Mouse (Mus musculus) cerebellum, adult 18-20 months (tissue): ENCODE measurements around the gene Rnf207.

Experiments
- DNase-seq, 2 experiments: peaks; one replicate each; pipeline ENCODE4 v3.0.0; 2021

The Rnf207 gene

GRCm38 (mm10) chr4:152292102-152292765 lies 26.6 kb downstream of the Rnf207 start:
- no peak for DNase-seq

- no peak for DNase-seq
Observed at GRCm38 (mm10) chr4:152291562-152291961, 27.2 kb downstream of the Rnf207 start, which contains the start of gene Hes3. Hes3 (minus strand) TSS chr4:152291662.

DNA sequence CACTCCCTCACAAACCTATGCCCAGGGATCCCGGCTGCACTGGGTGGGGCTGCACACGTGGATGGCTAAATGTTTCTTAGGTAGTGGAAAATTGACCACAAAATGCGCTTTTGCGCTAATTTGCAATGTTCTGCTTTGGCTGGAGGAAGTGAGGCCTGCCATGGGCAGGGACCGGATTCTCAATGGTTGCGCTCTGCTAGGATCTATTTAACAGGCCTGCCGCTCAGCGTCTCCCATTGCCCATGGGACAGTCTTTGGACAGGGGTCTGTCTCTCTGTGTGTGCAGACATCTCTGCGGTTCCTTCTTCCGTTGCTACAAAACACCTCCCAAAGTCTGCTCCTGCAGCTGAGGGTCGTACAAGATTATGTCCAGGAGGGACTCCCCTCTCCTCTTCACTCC lies 27.8 kb downstream of the Rnf207 start:
- no peak for DNase-seq

- DNase-seq = peak in 1 of 2 experiments; percentile 17
Observed at GRCm38 (mm10) chr4:152290385-152290784, 28.4 kb downstream of the Rnf207 start.

GRCm38 (mm10) chr4:152288398-152288945 lies 30.3 kb downstream of the Rnf207 start:
- no peak for DNase-seq

DNA sequence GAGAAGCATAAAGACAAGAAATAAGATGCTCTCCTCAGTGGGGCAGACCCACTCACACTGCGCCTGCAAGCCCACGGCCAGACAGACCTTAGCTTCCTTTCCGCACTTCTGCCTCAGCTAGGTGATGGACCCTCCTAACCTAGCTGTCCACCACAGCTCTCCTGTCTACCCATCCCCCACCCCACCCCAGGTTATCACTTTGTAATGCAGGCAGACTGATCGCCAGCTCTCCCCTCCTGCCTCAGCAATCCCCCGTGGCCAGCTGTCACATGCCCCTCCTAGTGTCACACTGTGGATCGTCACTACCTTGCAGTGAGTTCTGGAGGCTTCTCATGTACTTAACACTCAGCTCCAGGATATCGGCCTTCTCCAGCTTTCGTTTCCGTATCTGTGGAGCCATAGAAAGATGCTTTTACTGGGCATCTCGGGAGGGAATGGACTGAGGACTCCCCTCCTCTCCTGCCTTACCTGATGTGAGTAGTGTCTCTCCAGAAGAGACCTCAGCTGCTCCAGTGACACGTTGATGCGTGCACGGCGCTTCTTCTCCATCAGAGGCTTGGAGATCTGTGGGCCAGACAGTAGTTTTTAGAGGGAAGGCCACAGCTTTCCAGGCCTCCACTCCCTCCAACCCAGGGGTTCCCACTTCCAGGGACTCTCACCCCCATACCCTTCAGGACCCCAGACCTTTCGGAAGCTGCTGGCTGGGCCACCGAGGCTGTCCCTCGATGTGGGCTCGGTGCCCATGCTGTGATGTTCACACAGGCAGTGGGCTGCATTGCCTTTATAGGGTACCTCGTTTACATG lies 31.3 kb downstream of the Rnf207 start:
- no peak for DNase-seq

- DNase-seq = peak in 1 of 2 experiments; percentile 48
Observed at GRCm38 (mm10) chr4:152286887-152287286, 31.9 kb downstream of the Rnf207 start.

- peak in 1 of 2 experiments; percentile 45 for DNase-seq
Observed at GRCm38 (mm10) chr4:152286183-152286582, 32.6 kb downstream of the Rnf207 start.

DNA sequence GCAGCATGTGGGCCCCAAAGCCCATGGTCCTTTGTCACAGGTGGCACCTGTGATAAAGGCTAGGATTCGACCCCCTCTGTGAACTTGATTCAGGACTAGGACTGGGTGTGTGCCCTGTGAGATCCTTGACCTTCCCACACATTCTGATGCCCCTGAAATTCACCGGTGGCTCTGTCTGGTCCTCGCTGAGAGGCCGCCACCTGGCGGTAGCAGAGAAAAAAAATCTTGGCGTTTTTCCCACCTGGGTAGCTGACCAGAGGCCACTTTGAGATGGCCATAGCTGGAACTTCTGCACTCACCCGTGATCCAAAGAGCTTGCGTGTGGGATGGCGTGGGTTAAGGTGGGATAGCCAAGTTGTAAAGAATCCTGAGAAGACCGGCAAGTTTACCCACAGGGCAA lies 33.3 kb downstream of the Rnf207 start:
- peak; percentile 86 to 88 for DNase-seq

DNA sequence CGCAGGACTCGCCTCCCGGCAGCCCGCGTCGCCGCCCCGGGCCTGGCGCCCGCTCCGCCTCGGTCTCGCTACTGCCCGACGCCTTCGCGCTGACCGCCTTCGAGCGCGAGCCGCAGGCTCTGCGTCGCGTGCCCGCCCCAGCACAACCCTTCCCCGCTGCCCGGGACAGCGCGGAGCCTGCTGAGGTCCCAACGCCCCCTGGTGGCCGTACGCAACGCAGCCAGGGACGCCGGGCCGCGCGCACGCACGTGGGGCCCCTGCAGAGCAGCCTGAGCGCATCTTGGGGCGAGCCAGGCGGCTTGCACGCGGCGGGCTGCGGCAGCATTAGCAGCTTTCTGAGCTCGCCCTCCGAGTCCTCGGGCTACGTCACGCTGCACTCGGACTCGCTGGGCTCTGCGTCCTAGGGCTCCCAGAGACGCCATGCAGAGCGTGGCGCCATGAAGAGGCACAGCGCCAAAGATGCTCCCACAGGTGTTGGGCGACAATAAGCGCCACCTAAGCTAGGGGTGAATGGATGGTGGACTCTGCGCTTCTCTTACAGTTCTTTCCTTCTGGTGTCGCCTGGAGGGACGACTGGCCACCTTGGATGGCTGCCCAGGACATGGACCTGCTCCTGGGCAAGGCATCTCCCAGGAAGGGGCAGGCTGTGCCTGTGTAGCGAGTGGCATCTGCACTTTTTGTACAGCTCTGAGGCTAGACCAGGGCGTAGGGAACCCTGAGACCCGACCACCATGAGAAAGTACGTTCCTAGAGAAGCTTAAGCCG lies 35.4 kb downstream of the Rnf207 start:
- DNase-seq = peak; percentile 81 to 90

DNA sequence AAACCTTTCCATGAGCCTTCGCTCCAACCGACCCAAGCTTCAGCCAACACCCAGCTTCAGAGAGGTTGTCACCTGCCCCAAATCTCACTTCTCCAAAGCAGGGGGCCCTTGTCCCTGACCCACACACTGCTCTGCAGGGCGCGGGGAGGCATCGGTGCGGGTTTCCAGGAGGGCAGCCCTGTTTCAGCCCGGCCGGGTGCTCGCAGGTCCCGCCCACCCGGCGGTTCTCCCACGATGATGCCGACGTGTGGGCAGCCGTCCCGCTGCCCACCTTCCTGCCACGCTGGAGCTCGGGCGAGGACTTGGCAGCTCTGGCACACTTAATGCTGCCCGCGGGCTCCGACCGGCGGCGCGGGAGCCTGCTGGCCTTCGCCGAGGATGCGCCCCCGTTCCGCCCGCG lies 36.1 kb downstream of the Rnf207 start:
- no peak for DNase-seq

DNA sequence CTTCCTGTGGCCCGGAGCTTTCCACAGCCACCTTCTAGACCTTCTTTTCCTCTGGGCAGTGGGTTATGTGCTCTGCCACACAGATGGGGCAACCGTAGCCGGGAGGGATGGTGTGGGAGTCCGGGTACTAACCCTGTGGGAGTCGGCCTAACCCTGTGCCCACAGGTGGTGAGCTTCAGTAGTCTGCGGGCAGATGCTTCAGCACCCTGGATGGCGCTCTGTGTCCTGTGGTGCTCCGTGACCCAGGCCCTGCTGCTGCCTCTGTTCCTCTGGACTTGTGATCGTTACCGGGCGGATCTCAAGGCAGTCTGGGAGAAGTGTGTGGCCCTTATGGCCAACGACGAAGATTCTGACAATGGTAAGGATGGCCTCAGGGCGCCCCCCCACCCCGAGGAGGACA lies 37.2 kb downstream of the Rnf207 start:
- no peak for DNase-seq

DNA sequence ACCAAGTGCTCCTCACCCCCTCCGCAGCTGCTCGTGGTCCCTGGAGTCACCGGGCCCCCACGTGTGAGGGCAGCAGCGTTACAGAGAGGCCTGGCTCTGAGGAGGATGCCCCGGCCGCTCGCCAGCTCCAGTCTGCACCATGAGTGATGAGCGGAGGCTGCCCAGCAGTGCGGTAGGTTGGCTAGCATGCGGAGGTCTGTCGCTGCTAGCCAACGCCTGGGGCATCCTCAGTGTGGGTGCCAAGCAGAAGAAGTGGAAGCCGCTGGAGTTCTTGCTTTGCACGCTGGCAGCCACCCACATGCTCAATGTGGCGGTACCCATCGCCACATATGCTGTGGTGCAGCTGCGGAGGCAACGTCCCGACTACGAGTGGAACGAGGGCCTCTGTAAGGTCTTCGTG lies 39.8 kb downstream of the Rnf207 start:
- DNase-seq = no peak

- DNase-seq = no peak
Observed at GRCm38 (mm10) chr4:152277916-152278315, 40.9 kb downstream of the Rnf207 start.

DNA sequence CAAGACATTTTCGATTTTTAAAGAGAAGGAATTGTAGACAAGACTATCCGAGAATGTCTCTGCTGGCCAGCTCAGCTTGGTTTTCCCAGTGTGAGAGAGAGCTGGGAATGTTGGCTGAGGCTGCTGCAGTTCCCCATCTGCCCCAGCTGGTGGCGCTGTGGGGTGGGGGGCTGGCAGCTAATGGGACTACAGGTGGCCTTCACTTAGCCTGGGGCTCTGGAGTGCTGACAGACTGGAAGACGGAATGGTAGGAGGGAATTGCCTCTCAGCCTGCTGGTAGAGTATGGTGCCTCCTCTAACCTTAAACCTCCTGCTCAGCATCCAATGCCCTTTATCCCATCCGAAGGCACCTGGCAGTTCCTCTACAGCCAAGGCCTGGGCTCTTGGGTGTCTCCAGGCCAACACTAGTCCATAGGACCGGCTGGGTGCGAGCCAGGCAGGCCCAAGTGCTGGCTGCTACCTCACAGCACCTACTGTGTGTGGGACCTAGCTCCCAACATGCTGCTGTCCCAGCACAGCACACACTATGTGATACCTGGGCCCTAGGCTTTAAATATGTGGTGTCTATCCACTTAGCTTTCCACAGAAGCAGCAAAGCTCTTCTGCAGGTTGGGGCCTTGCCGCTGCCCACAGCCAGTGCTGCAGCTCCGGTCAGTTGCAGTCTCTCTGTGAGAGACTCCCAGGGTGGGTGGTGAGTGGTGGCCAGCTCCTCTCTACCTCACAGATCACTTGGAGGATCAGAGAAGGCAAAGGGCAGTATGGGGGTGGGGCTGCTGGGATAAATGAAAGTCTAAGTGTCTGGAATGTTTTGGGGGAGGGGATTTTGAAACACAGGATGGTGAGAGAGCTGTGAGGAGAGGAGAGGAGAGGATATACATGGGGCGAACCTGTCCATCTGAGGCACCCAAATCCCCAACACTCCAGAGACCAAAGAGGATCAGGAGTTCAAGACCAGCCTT lies 42.1 kb downstream of the Rnf207 start:
- peak; percentile 62 to 68 for DNase-seq

GRCm38 (mm10) chr4:152274681-152275131 lies 44.1 kb downstream of the Rnf207 start:
- no peak for DNase-seq

GRCm38 (mm10) chr4:152273621-152274236 lies 45.1 kb downstream of the Rnf207 start, which contains the start of gene Gpr153:
Gpr153 (plus strand) TSS chr4:152274232.
- DNase-seq = peak; percentile 59 to 66

GRCm38 (mm10) chr4:152273191-152273590 lies 45.6 kb downstream of the Rnf207 start:
- no peak for DNase-seq

- DNase-seq = no peak
Observed at GRCm38 (mm10) chr4:152272449-152273049, 46.2 kb downstream of the Rnf207 start.

GRCm38 (mm10) chr4:152272006-152272405 lies 46.8 kb downstream of the Rnf207 start:
- DNase-seq = no peak

- DNase-seq = no peak
Observed at GRCm38 (mm10) chr4:152271334-152271733, 47.5 kb downstream of the Rnf207 start.
